Mouse (Mus musculus) testis, adult 10 weeks (tissue): Measurements from ENCODE around the gene Vmn2r44. TPM values are rescaled to one million over a fixed set of nuclear protein-coding genes. Genes with fewer than 3 reads are reported as not detected.

Experiments used
- polyA plus RNA-seq: library from polyadenylated mRNA; stranded (reverse); fragments of 350-450 nt; fragmentation: Illumina TruSeq; extraction: RNeasy Lipid Tissue Mini Kit (QIAGEN cat#74804); gene quantifications from one replicate; pipeline ENCODE4 v1.2.3, GENCODE M21; 2014; ENCODE audit warnings: low read depth, low replicate concordance

Gene Vmn2r44
- polyA plus RNA-seq = not detected

GRCm38 (mm10) chr7:8383233-8383632, at the start of gene Vmn2r44:
Vmn2r44 (minus strand) TSS chr7:8383333.

Other genes starting within 250 kb of the Vmn2r44 start
- not detected for gene Vmn2r41, start 221.7 kb downstream of the Vmn2r44 start, polyA plus RNA-seq
- gene Vmn2r42, start 183.0 kb downstream of the Vmn2r44 start, polyA plus RNA-seq = not detected
- gene Vmn2r43, start 122.7 kb downstream of the Vmn2r44 start, polyA plus RNA-seq = not detected
- not detected for gene Vmn2r45, start 105.7 kb upstream of the Vmn2r44 start, polyA plus RNA-seq